Mouse (Mus musculus): ENCODE data around the gene Traf3ip1. TPM values are rescaled to one million over a fixed set of nuclear protein-coding genes. Genes with fewer than 3 reads are reported as not detected.

Traf3ip1 gene
- polyA plus RNA-seq, 1 experiment from 2014 or later = 14.1 TPM

DNA sequence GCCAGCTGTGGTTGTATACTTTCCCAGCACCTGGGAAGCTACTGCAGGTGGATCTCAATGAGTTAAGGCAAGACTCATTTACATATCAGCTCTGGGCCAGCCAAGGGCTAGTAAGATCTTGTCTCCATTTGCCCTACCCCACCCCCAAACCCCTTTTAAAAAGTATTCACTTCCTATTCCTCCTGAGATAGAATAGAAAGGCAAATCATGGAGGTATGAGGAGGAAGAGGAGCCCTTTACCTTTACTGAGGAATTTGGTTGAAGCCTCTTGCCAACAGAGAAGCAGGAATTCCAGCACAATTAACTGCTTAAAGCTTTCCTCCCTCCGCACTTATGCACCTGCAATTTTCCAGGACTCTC lies 44.1 kb downstream of the Traf3ip1 start:
- Histone ChIP-seq H3K36me3 (no peaks in the 10 kb centered on the region), H3K9ac (no peak overlapping the region), H3K9me3 (no peaks in the 10 kb centered on the region), H3K4me3 (no peak overlapping the region), H3K27me3 (peaks cover 32% of the 10 kb centered on the region), H3K4me2 (replicated peaks) (no peak overlapping the region), H3K4me1 (peaks cover 11% of the 10 kb centered on the region), H3K27ac (no peak overlapping the region)
- ATAC-seq (ENCODE audit: insufficient number of reproducible peaks, insufficient read depth, low FRiP score, low TSS enrichment) = no peak
- 40% methylated on average over 1 of the region's 1 CpGs for WGBS

DNA sequence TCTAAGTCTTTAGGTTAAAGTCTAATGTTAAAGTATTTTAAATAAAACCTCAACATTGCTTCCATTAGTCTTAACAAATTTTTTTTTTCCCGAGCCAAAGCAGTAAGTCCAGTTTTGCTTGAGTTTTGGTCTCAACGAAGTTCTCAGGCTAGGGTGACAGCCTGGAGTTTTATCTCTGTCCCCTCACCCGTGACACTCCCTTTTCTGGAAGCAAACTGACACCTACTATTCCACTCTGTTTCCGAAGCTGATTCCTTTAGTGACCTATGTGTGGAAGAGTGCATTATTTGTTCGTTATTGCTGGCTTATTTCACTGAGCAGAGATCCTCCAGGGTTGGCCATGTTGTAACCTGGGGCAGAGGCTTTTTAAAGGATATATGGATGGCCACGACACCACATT lies 44.8 kb downstream of the Traf3ip1 start:
- Histone ChIP-seq H3K4me3 (peak overlapping the region; percentile 90; the same call in 1 of the 2 replicates), H3K9ac (no peak overlapping the region), H3K4me2 (replicated peaks) (peak overlapping the region; percentile 96), H3K27me3 (peaks cover 32% of the 10 kb centered on the region), H3K27ac (no peak overlapping the region), H3K36me3 (no peaks in the 10 kb centered on the region), H3K4me1 (peaks cover 11% of the 10 kb centered on the region), H3K9me3 (no peaks in the 10 kb centered on the region)
- ATAC-seq (ENCODE audit: insufficient number of reproducible peaks, insufficient read depth, low FRiP score, low TSS enrichment) = no peak
- WGBS = 30% methylated on average over 6 of the region's 6 CpGs

DNA sequence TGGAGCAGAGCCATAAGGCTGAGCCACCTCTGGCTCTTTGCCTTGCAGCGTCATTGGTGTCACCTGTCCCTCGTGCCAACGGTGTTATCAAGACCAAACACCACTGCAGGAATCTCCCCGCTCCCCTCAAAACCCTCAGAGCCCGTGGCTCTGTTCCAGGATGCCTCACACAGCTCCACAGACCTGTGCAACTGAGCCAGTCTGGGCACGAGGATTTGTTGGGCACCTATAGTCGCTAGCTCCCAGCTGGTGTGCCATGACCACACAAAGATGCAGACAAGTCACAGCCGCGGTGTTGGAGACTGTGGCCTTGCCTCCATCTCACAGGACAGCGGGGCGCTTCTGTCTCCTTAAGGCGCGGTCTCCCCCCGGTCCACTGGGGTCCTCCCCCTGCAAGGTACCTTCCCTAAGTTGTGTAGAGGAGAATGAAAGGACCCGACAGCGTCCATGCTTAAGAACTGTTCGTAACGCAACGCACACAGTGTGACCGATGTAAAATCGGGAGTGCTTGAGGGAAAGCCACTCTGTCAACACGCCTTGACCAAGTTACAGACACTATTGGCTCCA lies 45.3 kb downstream of the Traf3ip1 start:
- 0 out of 2 replicates have a peak, but pooled peaks have one; percentile 12 for ATAC-seq (ENCODE audit: insufficient number of reproducible peaks, insufficient read depth, low FRiP score, low TSS enrichment)
- Histone ChIP-seq H3K36me3 (0 out of 2 replicates have a peak, but pooled peaks cover 2% of the 10 kb centered on the region), H3K27ac (no peak overlapping the region), H3K4me1 (peaks cover 11% of the 10 kb centered on the region), H3K4me2 (replicated peaks) (peak overlapping the region; percentile 96), H3K27me3 (peaks cover 32% of the 10 kb centered on the region), H3K4me3 (peak overlapping the region; percentile 90), H3K9ac (peak overlapping the region; percentile 41), H3K9me3 (no peaks in the 10 kb centered on the region)
- WGBS = 3% methylated on average over 22 of the region's 22 CpGs

DNA sequence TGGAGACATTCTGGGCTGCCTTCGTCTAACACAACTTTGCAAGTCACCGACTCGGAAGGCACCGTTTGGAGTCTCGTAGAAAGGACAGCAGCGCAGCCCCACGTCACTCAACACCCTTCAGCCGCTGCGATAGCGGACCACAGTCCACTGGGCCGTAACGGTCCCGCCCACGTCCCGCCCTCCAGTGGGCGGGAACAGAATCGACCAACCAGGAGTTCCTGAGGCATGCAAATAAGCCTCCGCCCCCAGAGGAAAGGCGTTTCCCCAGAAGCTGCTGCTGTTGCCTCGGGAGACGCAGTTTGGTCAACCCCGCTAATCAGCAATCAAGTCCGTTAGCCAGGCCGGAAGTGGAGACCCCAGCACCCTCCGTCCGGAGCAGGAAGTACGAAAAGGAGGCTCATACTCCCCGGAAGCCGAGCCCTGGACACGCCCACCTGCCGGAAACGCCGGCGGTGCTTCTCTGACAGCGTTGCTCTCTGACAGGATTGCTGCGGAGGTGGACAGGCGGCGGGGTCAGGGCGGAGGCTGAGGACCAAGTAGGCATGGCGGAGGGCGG lies 45.9 kb downstream of the Traf3ip1 start, which contains the start of gene Asb1:
Gene Asb1 (plus strand): TSS at position 274 of the 556 bp plus-strand sequence.
- Histone ChIP-seq H3K4me1 (peaks cover 11% of the 10 kb centered on the region), H3K27ac (0 out of 2 replicates have a peak within 1 kb of the TSS, but pooled peaks have one; percentile 37), H3K9ac (peak within 1 kb of the TSS; percentile 69), H3K9me3 (no peaks in the 10 kb centered on the region), H3K36me3 (peaks cover 7% of the 10 kb centered on the region; the same call in 1 of the 2 replicates), H3K4me3 (peak within 1 kb of the TSS; percentile 90), H3K27me3 (peaks cover 32% of the 10 kb centered on the region), H3K4me2 (replicated peaks) (peak within 1 kb of the TSS; percentile 96)
- ATAC-seq (ENCODE audit: insufficient number of reproducible peaks, insufficient read depth, low FRiP score, low TSS enrichment) = peak; percentile 94
- WGBS = 1% methylated on average over 41 of the region's 41 CpGs

DNA sequence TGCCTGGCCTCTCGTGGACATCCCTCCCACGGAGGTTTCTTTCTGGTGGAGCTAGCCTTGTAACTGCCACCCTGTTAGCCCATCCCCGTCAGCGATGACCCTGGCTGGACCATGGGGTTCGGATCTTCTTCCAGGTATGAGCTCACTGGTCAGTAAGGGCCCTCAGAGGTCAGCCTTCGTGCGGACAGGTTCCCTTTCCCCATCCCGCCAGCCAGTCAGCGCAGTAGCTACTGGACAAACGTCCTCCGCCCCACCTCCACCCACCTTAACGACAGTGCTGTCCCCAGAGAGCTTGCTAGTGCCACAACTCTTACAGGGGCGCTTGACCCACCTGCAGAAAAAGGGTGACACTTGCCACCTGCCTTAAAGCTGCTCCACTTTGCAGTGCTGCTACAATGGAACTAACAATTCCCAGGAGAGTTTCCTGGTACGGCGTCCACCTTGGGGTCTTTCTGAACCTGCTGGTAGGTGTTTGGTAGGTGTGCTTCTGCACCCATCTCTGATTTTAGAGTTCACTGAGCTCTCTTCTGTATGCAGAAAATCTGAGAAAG lies 46.7 kb downstream of the Traf3ip1 start:
- Histone ChIP-seq H3K36me3 (peaks cover 9% of the 10 kb centered on the region), H3K4me2 (replicated peaks) (peak overlapping the region; percentile 96), H3K9me3 (no peaks in the 10 kb centered on the region), H3K4me1 (peaks cover 11% of the 10 kb centered on the region), H3K9ac (peak overlapping the region; percentile 69), H3K27ac (no peak overlapping the region), H3K4me3 (peak overlapping the region; percentile 90), H3K27me3 (peaks cover 31% of the 10 kb centered on the region)
- ATAC-seq (ENCODE audit: insufficient number of reproducible peaks, insufficient read depth, low FRiP score, low TSS enrichment) = no peak
- WGBS = 15% methylated on average over 15 of the region's 15 CpGs

DNA sequence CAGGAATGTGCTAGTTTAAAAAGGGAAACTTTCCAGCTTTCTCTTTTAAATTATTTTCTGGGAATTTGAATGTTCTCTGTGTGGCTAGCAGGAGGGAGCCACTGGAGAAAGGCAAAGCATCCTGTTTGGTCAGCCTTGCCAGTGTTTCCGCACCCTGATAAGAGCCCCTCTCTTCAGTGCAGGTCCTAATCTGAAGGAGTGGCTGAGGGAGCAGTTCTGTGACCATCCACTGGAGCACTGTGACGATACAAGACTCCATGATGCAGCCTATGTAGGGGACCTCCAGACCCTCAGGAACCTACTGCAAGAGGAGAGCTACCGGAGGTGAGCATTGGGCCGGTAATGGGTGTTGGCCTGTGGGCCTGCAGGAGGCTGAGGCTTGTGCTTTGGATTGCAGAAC lies 49.5 kb downstream of the Traf3ip1 start:
- H3K27me3 ChIP-seq = peaks cover 9% of the 10 kb centered on the region
- H3K4me1 ChIP-seq = peaks cover 11% of the 10 kb centered on the region
- no peak overlapping the region for H3K27ac ChIP-seq
- WGBS = 86% methylated on average over 4 of the region's 4 CpGs
- H3K9me3 ChIP-seq = no peaks in the 10 kb centered on the region
- no peak overlapping the region for H3K4me3 ChIP-seq
- peaks cover 28% of the 10 kb centered on the region for H3K36me3 ChIP-seq
- H3K4me2 ChIP-seq (replicated peaks) = no peak overlapping the region
- no peak overlapping the region for H3K9ac ChIP-seq
- ATAC-seq (ENCODE audit: insufficient number of reproducible peaks, insufficient read depth, low FRiP score, low TSS enrichment) = no peak

DNA sequence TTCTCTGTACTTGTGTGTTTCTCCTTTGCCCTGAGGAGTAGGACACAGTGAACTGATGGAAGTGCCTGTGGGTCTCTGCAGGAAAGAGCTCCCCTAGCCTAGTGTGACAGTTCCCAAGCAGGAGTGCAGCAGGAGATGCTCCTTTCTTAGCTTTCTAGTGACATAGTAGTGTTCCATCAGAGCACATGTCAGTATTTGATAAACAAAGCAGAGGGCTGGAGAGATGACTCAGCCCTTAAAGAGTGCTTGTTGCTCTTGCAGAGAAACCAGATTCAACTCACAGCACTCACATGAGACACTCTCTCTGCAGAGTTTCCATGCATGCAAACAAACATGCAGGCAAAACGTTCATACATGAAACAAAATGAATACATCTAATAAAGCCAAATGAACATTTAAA lies 50.8 kb downstream of the Traf3ip1 start:
- Histone ChIP-seq H3K27ac (no peak overlapping the region), H3K36me3 (peaks cover 28% of the 10 kb centered on the region), H3K4me1 (peaks cover 8% of the 10 kb centered on the region), H3K4me3 (no peak overlapping the region), H3K4me2 (replicated peaks) (no peak overlapping the region), H3K9ac (no peak overlapping the region), H3K9me3 (no peaks in the 10 kb centered on the region), H3K27me3 (no peaks in the 10 kb centered on the region)
- WGBS = 66% methylated on average over 1 of the region's 1 CpGs
- no peak for ATAC-seq (ENCODE audit: insufficient number of reproducible peaks, insufficient read depth, low FRiP score, low TSS enrichment)

DNA sequence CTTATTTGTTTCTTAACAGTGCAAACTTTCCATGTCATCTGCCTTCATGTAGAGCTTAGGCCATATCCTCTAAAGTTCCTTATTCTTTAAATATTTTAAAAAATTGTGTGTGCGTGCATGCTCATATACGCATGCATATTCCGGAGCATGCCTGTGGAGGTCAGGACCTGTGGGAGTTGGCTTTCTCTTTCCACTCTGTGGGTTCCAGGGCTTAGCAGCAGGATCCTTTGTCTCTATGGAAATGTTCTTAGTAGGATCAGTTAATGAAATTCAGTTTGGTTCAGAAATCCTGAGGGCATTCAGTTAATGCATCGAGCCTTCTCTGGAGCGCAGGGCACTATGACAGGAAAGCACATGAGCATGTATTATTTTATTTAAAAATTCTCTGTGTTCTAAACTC lies 53.1 kb downstream of the Traf3ip1 start:
- Histone ChIP-seq H3K9ac (no peak overlapping the region), H3K4me2 (replicated peaks) (no peak overlapping the region), H3K4me1 (no peaks in the 10 kb centered on the region), H3K27ac (no peak overlapping the region), H3K27me3 (no peaks in the 10 kb centered on the region), H3K36me3 (peaks cover 36% of the 10 kb centered on the region), H3K9me3 (no peaks in the 10 kb centered on the region), H3K4me3 (no peak overlapping the region)
- 92% methylated on average over 5 of the region's 5 CpGs for WGBS
- no peak for ATAC-seq (ENCODE audit: insufficient number of reproducible peaks, insufficient read depth, low FRiP score, low TSS enrichment)

DNA sequence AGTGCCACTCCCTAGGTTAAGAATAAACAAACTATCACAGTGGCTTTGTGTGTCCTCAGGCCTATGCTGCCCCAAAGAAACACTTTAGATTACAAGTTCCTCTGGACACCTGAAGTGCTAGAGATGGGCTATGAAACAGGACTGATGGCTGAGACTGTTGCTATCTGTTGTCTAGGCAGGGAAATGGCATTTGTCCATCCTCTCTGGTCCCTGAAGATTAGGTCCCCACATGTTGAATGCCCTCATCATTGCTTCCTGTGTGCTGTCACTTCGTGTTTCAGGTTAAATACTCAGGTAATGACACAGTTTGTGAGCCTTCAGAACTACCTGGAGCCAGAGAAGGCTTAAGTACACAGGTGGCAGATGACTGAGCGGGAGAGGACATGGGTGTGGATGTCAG lies 54.6 kb downstream of the Traf3ip1 start:
- Histone ChIP-seq H3K36me3 (peaks cover 36% of the 10 kb centered on the region), H3K9me3 (no peaks in the 10 kb centered on the region), H3K4me2 (replicated peaks) (no peak overlapping the region), H3K27me3 (no peaks in the 10 kb centered on the region), H3K4me1 (no peaks in the 10 kb centered on the region), H3K4me3 (no peak overlapping the region), H3K27ac (no peak overlapping the region), H3K9ac (no peak overlapping the region)
- WGBS = 78% methylated on average over 2 of the region's 2 CpGs
- ATAC-seq (ENCODE audit: insufficient number of reproducible peaks, insufficient read depth, low FRiP score, low TSS enrichment) = no peak

DNA sequence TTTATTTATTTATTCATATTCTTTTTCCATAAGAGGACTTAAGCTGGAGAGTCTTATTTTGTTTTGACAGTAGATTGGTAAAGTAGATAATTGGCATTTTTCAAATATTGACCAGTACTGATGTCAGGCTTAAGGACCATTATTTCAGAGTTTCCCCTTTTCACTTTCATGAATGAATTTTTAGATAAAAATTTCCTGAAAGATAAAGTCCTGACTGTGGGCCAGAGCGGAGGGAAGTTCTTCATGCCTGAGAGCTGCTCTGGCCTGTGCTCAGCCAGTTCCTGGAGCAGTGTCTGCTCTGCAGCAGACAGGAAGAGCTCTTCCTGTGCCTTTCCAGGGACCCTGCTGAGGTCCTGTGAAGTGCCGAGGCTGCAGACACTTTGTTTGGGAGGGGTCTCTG lies 62.7 kb downstream of the Traf3ip1 start:
- Histone ChIP-seq H3K4me1 (no peaks in the 10 kb centered on the region), H3K36me3 (peaks cover 26% of the 10 kb centered on the region), H3K9me3 (no peaks in the 10 kb centered on the region), H3K27me3 (no peaks in the 10 kb centered on the region), H3K27ac (no peak overlapping the region), H3K4me3 (no peak overlapping the region), H3K4me2 (replicated peaks) (no peak overlapping the region), H3K9ac (no peak overlapping the region)
- 50% methylated on average over 2 of the region's 2 CpGs for WGBS
- no peak for ATAC-seq (ENCODE audit: insufficient number of reproducible peaks, insufficient read depth, low FRiP score, low TSS enrichment)

DNA sequence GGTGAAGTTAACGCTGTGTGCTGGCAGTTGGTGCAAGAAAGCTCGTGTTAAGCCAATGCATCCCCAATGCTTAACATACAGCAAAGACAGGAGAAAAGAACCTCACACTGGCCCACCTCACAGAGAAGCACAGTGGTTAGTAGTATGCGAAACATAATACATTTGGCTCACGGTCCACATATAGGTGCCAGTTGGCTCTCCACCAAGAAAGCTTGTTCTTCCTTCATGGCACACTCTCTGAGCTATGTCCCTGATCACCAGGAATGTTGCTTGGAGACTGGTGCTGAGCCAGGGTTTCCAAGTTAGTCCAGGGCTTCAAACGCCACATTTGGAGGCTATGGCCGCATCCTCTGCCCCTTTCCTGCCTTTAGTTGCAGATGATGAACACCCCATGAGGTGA lies 66.8 kb downstream of the Traf3ip1 start:
- Histone ChIP-seq H3K4me1 (no peaks in the 10 kb centered on the region), H3K9ac (no peak overlapping the region), H3K27ac (no peak overlapping the region), H3K9me3 (no peaks in the 10 kb centered on the region), H3K4me3 (no peak overlapping the region), H3K4me2 (replicated peaks) (no peak overlapping the region), H3K27me3 (no peaks in the 10 kb centered on the region), H3K36me3 (peaks cover 9% of the 10 kb centered on the region)
- 86% methylated on average over 6 of the region's 6 CpGs for WGBS
- no peak for ATAC-seq (ENCODE audit: insufficient number of reproducible peaks, insufficient read depth, low FRiP score, low TSS enrichment)

DNA sequence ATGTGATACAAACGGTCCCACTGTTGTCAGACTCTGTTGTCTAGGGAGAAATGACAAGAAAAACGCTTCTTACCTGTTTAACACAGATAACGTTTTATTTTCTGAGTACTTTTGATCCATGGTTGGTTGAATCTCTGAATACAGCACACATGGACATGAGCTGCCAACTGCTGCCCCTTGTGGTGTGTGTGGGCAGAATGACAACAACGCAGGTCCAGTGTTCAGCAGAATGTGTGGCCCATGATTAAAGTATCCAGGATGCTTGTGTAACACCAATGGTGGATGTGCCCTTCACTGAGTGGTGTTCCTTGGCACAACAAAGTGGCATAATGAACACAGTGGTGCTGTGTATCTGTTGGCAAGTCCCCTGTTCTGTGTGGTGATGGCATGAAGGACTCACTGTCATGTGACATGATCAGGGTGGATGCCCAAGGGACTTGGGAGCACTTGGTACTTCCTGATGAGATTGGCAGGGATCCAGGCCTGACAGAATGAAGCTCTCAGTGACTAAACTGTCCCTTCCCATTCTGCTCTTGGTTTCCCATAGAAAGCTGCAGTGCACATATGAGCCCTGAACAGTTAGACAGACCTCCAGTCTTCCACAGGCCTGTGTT lies 68.6 kb downstream of the Traf3ip1 start:
- WGBS = 79% methylated on average over 4 of the region's 4 CpGs

More for the DNA sequence above, 68.6 kb downstream of the Traf3ip1 start:
- H3K9ac ChIP-seq = no peak overlapping the region
- no peaks in the 10 kb centered on the region for H3K4me1 ChIP-seq
- no peak overlapping the region for H3K4me3 ChIP-seq
- H3K36me3 ChIP-seq = 0 out of 2 replicates have a peak, but pooled peaks cover under 1% of the 10 kb centered on the region
- no peaks in the 10 kb centered on the region for H3K9me3 ChIP-seq
- no peak overlapping the region for H3K27ac ChIP-seq
- no peak for ATAC-seq (ENCODE audit: insufficient number of reproducible peaks, insufficient read depth, low FRiP score, low TSS enrichment)
- no peak overlapping the region for H3K4me2 ChIP-seq (replicated peaks)
- H3K27me3 ChIP-seq = no peaks in the 10 kb centered on the region

Measured in embryonic facial prominence, embryonic 12.5 days (tissue).